Mouse (Mus musculus) adrenal gland, adult 2 months (tissue): Measurements from ENCODE around the gene Papss2. TPM values are rescaled to one million over a fixed set of nuclear protein-coding genes. Genes with fewer than 3 reads are reported as not detected.
A peak's percentile ranks its signal among the peaks of the same experiment; 100 is the strongest.

Experiments used
- DNase-seq: peaks from one replicate; pipeline ENCODE4 v3.0.0; 2021
- long read RNA-seq: library from polyadenylated mRNA; stranded (forward); transcript quantifications from one replicate; pipeline ENCODE4 v2.0.0, GENCODE M21; 2021
- polyA plus RNA-seq: library from polyadenylated mRNA; depleted of rRNA; stranded (reverse); fragments of >200 nt; gene quantifications from 2 replicates; pipeline ENCODE4 v1.2.3, GENCODE M21; 2012; rRNA removed
- total RNA-seq, 2 experiments: library from RNA; stranded (reverse); gene quantifications; 2 replicates each; pipeline ENCODE4 v1.2.3; 2021

Gene Papss2
- 10 to 100 TPM; 11.1 to 20.8 TPM for total RNA-seq
- polyA plus RNA-seq: 0.91 and 1.1 TPM in 2 replicates
- long read RNA-seq, partial matches to known transcripts: 0 of 5 reads
- long read RNA-seq, other reads (novel, unspliced or antisense): 0 of 5 reads

DNA sequence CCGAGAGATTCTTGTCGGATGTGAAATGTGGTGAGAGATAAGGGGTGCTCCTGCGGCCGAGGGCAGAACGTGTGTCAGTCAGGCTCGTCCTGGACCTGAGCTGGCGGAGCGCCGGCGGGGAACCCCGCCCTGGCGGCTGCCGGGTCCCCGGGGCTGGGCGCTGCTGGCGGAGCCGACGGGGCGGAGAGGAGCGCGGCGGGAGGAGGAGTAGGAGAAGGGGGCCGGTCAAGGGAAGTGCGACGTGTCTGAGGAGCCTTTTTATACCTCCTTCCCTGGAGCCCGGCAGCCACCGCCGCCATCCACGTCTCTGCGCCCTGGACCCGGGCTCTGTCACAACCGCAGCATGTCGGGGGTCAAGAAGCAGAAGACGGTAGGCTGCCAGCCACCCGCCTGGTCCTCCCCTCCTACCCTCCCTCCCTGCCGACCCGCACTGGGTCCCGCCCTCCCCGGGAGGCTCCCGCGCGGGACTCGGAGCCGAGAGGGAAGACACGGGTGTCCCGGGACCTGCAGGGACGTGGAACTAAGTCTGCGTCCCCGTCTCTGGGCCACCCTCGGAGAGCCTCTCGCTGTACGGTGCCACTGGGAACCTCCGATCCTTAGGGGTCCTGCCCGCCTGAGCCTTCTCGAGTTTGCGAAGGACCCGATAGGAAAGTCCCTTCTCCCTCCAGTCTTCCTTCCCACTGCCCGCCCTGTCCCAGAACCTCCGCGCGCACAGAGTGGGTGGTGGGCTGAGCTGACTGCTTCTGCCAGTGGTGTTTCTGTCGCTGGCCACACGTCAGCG is at the start of gene Papss2:
Gene Papss2 (plus strand): TSS at position 285 of the 781 bp plus-strand sequence.
- DNase-seq: peak; percentile 89

GRCm38 (mm10) chr19:32547396-32547795 is 48.2 kb upstream of the Papss2 start:
- peak; percentile 49 for DNase-seq

DNA sequence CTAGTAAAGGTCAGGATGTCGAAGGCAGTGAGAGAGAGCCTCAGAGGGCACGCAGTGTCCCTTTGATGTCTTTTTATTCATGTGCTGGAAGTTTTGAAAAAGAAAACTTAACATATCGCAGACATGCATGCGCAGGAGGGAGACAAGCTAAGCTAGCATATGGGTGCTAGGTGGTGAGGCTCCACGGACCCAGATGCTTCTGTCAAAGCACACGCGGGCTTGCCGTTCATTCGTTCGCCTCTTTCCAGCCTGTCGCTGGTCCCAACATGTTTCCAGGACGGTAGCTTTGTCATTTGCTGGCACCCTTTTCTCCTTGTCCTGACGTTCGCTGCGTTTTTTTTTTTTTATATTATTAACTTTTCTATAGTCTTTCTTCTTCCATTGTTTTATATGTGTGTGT is 47.4 kb upstream of the Papss2 start:
- no peak for DNase-seq

GRCm38 (mm10) chr19:32550446-32550845 is 45.1 kb upstream of the Papss2 start:
- DNase-seq: peak; percentile 14

- no peak for DNase-seq
Observed at GRCm38 (mm10) chr19:32551442-32551841, 44.1 kb upstream of the Papss2 start.

GRCm38 (mm10) chr19:32552106-32552505 is 43.5 kb upstream of the Papss2 start:
- DNase-seq: no peak

DNA sequence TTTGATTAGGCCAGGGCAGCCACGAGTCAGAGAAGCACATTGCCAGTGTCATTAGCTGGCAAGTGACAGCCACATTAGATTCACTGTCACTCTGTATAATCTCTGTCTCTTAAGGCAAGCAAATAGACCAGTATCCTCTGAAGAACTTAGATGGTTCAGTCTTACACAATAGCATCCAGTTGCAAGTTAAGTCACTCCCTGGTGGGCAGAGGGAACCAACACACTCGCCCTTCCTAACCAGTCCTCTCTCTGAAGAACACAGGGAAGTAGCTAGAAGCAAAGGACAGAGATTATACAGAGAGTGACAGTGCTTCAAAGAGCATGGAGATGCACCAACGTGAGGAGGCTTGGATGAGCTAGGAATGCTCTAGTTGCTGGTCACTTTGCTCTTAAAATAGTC is 42.3 kb upstream of the Papss2 start:
- DNase-seq: no peak

GRCm38 (mm10) chr19:32555257-32555656 is 40.3 kb upstream of the Papss2 start:
- DNase-seq: no peak

DNA sequence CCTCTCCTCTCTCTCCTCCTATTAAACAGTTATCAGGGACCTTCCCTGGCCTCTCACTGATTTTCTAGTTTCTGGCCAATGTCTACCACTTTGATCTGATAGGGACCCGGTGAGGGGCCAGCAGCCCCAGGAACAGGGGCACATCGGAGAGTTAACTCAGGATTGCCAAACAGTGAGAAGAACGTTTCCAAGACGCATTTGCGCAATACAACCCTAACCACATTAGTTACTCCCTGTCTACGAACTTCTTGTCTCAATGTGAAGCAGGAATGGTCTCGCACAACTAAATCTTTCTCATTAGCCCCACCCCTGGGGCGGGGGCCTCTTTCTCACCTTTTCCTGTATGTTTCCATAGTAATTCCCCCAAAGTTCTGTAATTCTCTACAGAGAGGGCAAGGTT is 28.6 kb upstream of the Papss2 start:
- DNase-seq: no peak

GRCm38 (mm10) chr19:32567447-32567846 is 28.1 kb upstream of the Papss2 start:
- DNase-seq: no peak

DNA sequence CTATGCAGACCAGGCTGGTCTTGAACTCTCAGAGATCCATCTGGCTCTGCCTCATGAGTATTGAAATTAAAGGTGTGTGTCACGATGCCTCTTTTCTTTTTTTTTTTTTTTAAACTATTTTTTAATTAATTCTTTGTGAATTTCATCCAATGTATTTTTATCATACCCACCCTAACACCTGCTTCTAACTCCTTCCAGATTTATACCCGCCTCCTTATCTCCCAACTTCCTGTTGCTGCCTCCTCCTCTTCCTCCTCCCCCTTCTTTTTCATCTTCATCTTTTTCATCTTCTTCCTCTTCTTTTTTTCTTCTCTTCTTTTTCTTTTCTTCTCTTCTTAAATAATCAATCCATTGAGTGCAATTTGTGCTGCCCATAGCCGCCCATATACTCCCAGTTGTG is 27.1 kb upstream of the Papss2 start:
- DNase-seq: no peak

GRCm38 (mm10) chr19:32568961-32569653 is 26.5 kb upstream of the Papss2 start:
- DNase-seq: no peak

GRCm38 (mm10) chr19:32569725-32570124 is 25.9 kb upstream of the Papss2 start:
- no peak for DNase-seq

GRCm38 (mm10) chr19:32572191-32572590 is 23.4 kb upstream of the Papss2 start:
- DNase-seq: no peak

GRCm38 (mm10) chr19:32573259-32573658 is 22.3 kb upstream of the Papss2 start:
- DNase-seq: peak; percentile 44

DNA sequence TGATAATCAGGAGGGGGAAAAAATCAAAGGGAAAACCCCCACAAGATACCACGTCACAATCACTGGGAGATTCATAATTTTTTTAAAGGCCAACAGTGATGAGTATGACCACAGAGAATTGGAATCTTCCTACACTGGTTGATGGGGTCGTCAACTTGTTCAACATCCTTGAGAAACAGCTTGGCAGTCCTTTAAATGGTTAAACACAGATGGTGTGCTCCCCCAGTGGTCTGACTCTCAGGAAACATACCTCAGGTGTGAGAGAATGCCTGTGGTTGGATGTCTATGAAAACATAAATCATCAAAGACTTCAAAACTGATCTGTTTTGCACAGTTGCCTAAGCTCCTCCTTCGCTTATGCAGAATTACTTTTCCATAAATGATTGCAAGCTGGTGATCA is 20.7 kb upstream of the Papss2 start:
- DNase-seq: no peak

DNA sequence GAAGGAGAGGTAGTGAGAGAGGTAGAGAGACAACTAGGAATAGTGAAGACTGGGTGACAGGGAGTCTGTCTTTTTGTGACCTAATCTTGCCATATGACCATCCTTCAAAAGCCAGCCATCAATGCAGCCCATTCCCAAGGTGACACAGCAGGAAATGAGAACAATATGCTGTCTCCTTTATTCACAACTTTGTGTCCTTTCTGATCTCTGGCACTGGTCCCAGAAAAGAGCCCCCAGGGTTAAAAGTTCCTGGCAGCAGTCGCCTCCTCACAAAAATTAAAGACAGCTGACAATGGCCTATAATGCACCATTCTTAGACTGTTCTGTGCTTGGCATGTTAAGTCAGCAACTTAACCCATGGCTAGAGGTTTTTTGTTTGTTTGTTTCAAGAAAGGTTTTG is 17.8 kb upstream of the Papss2 start:
- DNase-seq: no peak

DNA sequence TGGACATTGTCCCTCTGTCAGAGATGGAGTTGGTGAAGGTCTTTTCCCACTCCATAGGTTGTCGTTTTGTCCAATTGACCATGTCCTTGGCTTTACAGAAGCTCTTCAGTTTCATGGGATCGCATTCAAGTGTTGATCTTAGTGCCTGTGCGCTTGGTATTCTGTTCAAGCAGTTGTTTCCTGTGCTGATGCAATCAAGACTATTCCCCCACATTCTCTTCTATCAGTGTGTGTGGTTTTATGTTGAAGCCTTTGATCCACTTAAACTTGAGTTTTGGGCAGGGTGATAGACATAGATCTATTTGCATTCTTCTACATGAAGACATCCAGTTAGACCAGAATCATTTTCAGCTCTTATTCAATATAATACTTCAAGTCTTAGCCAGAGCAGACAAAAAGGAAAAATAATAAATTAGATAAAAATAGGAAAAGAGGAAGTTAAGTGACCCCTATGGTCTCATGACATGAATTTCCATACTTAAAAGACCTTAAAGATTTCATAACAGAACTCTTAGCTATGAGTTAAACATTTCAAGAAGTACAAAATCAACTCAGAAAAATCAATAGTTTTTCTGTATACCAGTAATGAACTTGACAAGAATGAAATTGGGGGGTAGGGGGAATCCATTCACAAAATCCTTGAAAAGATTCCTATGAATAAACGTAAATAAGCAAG is 12.4 kb upstream of the Papss2 start:
- no peak for DNase-seq

GRCm38 (mm10) chr19:32587727-32588126 is 7.9 kb upstream of the Papss2 start:
- no peak for DNase-seq

DNA sequence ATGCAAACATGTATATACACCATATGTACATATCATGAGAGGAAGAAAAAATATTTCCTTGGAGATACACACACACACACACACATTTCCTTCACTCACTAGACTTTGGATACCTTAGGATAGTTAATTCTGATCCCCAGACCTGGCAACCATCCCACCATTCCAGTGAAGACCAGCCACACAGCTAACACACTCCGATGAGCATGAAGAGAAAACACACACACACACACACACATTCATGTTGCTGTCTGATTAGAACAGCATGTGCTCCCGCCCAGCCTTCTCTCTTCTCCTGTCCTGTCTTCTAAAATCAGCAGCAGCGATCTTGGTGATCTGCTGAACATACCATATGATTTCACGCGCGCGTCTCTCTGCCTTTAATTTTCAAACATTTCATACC is 2.8 kb upstream of the Papss2 start:
- no peak for DNase-seq

GRCm38 (mm10) chr19:32593870-32594269 is 1.7 kb upstream of the Papss2 start:
- DNase-seq: no peak

DNA sequence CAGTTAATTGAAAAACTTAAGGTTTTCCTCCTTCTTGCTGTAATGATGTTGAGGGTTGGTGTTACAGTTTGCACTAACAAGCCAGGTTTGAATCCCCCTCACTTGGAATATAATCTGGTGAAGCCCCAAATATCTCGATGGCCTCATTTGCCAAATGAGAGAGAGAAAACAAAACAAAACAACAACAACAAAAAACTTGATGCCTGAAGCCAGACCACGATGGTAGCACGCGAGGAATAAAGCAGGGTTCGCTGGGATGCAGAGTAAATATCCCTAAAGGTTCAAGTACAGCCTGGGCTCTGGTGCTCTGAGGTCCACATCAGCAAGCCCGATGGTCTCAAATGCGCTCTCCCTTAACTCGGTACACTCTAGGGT is 472 bp upstream of the Papss2 start:
- DNase-seq: no peak

DNA sequence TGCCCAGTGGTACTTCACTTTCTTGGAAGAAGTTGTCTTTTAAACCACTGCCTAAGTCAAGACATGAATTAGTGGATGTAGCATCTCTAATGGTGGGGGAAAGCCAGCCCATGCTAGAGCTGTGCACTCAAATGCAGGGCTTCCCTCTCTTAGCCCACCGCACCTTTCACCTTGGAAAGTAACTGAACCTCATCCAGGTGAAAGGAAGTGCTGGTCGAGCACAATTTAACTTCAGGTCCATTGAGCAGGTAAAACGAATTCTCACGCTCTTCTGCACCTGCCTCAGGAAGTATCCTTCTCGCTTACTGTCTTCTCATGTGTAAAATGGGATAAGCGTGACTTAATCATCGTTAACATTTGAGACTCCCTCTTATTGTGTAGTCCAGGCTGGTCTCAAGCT is 3.4 kb downstream of the Papss2 start:
- no peak for DNase-seq
